Mouse (Mus musculus) cerebellum, adult 2 months (tissue): Measurements from ENCODE around the gene Saxo2. TPM values are rescaled to one million over a fixed set of nuclear protein-coding genes. Genes with fewer than 3 reads are reported as not detected.

Experiments used
- DNase-seq, 2 experiments: peaks; one replicate each; pipeline ENCODE4 v3.0.0; 2021
- H3K27ac ChIP-seq: fragments of 200-500 bp; 2 replicates; pipeline ENCODE4 v1.5.1; 2012; ENCODE audit warnings: low read length, control low read depth, inconsistent platforms; ENCODE audit not compliant: insufficient read depth
- H3K27me3 ChIP-seq: fragments of 200-500 bp; 2 replicates; pipeline ENCODE4 v1.6.1; 2012; ENCODE audit warnings: inconsistent platforms, mild to moderate bottlenecking, low read length, moderate library complexity; ENCODE audit not compliant: control insufficient read depth, insufficient read depth
- H3K4me1 ChIP-seq: fragments of 200-500 bp; 2 replicates; pipeline ENCODE4 v1.6.1; 2011; ENCODE audit warnings: low read length; ENCODE audit not compliant: control insufficient read depth, insufficient read depth
- H3K4me3 ChIP-seq: fragments of 200-500 bp; replicated peaks from 2 replicates; pipeline ENCODE3; 2011; ENCODE audit warnings: mild to moderate bottlenecking, low read depth, low read length, control low read depth; ENCODE audit not compliant: insufficient read depth
- CTCF ChIP-seq: fragments of 200-500 bp; IDR thresholded peaks from 2 replicates; pipeline ENCODE4 v1.5.1; 2011; ENCODE audit warnings: low read depth, mild to moderate bottlenecking, control low read depth, low read length, moderate library complexity, borderline replicate concordance; ENCODE audit not compliant: insufficient read depth
- POLR2A ChIP-seq: fragments of 200-500 bp; IDR thresholded peaks from 2 replicates; pipeline ENCODE4 v1.6.1; 2011; ENCODE audit warnings: low read length, control low read depth, borderline replicate concordance; ENCODE audit not compliant: insufficient read depth
- WGBS: fragments of 180-500 bp; shearing (Covaris S2); methylation state at CpG from one replicate; pipeline ENCODE4 v1.1.7; 2018; 5-methylcytosine and 5-hydroxymethylcytosine counted together
- polyA plus RNA-seq: library from polyadenylated mRNA; depleted of rRNA; stranded (reverse); fragments of >200 nt; gene quantifications from 2 replicates; pipeline ENCODE4 v1.2.3, GENCODE M21; 2012; rRNA removed

Gene Saxo2
- polyA plus RNA-seq, result 11.4 and 11.9 TPM in 2 replicates

GRCm38 (mm10) chr7:82648353-82649080 is at the start of gene Saxo2, which contains the start of gene Efl1:
Saxo2 (minus strand) TSS chr7:82648528.
Efl1 (plus strand) TSS chr7:82648614.
- H3K4me3 ChIP-seq, result peak within 1 kb of the TSS; percentile 73
- H3K27me3 ChIP-seq, result no peaks in the 10 kb centered on the region
- H3K27ac ChIP-seq, result no peak within 1 kb of the TSS
- WGBS, result under 1% methylated on average over 46 of the region's 46 CpGs
- H3K4me1 ChIP-seq, result no peaks in the 10 kb centered on the region; the same call in 1 of the 2 replicates
- DNase-seq, result peak; percentile 94 to 95
- TF ChIP-seq CTCF (no peak), POLR2A (peak; percentile 51; the same call in 1 of the 2 replicates)

DNA sequence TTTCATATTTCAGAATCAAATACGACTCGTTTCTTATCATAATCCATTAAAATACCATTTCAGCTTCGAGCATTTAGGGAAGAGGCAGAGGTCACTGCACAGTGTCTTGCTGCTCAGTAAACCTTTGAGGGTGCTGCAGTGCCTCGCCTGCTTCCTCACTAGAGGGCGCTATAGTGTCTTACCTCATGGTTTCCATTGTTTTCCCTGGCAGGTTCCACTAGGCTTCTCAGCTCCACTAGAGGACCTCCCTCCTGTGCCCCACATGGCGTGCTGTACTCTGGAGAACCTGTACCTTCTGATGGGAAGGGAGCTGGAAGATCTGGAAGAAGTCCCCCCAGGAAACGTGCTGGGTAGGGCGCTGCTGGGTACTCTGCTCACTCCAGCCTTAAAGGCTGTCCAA is 49.3 kb upstream of the Saxo2 start:
- no peaks in the 10 kb centered on the region for H3K4me1 ChIP-seq
- no peak overlapping the region for H3K27ac ChIP-seq
- TF ChIP-seq POLR2A, result no peak
- TF ChIP-seq CTCF, result no peak
- DNase-seq, result no peak
- no peaks in the 10 kb centered on the region for H3K27me3 ChIP-seq
- no peak overlapping the region for H3K4me3 ChIP-seq
- 81% methylated on average over 8 of the region's 8 CpGs for WGBS

- H3K4me1 ChIP-seq, result no peaks in the 10 kb centered on the region
- no peak overlapping the region for H3K27ac ChIP-seq
- TF ChIP-seq CTCF (no peak), POLR2A (no peak)
- H3K4me3 ChIP-seq, result no peak overlapping the region
- DNase-seq, result no peak
- WGBS, result 72% methylated on average over 6 of the region's 6 CpGs
- no peaks in the 10 kb centered on the region for H3K27me3 ChIP-seq
Measured at GRCm38 (mm10) chr7:82691021-82691738, 42.9 kb upstream of the Saxo2 start.

GRCm38 (mm10) chr7:82688736-82689135 is 40.4 kb upstream of the Saxo2 start:
- no peak for DNase-seq
- 71% methylated on average over 3 of the region's 3 CpGs for WGBS
- TF ChIP-seq POLR2A (no peak), CTCF (no peak)
- H3K27me3 ChIP-seq, result no peaks in the 10 kb centered on the region
- no peak overlapping the region for H3K4me3 ChIP-seq
- no peak overlapping the region for H3K27ac ChIP-seq
- no peaks in the 10 kb centered on the region for H3K4me1 ChIP-seq

- H3K4me3 ChIP-seq, result no peak overlapping the region
- TF ChIP-seq POLR2A (no peak), CTCF (no peak)
- no peak for DNase-seq
- no peaks in the 10 kb centered on the region for H3K4me1 ChIP-seq
- no peaks in the 10 kb centered on the region for H3K27me3 ChIP-seq
- H3K27ac ChIP-seq, result no peak overlapping the region
- 85% methylated on average over 5 of the region's 5 CpGs for WGBS
Measured at GRCm38 (mm10) chr7:82679901-82680300, 31.6 kb upstream of the Saxo2 start.

DNA sequence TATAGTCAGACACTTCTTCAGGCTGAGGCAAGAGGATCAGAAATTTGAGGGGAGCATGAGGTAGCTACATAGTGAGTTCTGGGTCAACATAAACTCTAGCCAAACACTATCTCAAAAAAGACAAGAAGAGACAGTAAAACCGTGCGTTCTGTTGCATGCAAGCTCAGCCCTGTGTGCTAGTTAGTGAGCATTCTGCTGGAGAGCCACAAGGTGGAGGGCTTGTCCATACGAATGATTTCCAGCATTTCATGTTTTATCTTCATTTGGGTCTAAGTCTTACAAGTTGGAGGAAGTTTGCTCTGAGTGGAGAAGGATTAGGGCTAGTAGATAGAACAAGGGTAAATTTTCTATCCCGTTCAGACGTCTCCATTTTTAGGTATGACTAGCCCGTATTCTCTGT is 28.5 kb upstream of the Saxo2 start:
- WGBS, result 82% methylated on average over 6 of the region's 6 CpGs
- Histone ChIP-seq H3K4me1 (no peaks in the 10 kb centered on the region), H3K27ac (no peak overlapping the region), H3K27me3 (no peaks in the 10 kb centered on the region), H3K4me3 (no peak overlapping the region)
- no peak for DNase-seq
- TF ChIP-seq POLR2A (no peak), CTCF (no peak)

GRCm38 (mm10) chr7:82676001-82676400 is 27.7 kb upstream of the Saxo2 start:
- H3K27me3 ChIP-seq, result no peaks in the 10 kb centered on the region
- no peak overlapping the region for H3K4me3 ChIP-seq
- no peak for DNase-seq
- TF ChIP-seq CTCF, result no peak
- no peak for TF ChIP-seq POLR2A
- no peak overlapping the region for H3K27ac ChIP-seq
- H3K4me1 ChIP-seq, result no peaks in the 10 kb centered on the region
- WGBS, result 91% methylated on average over 5 of the region's 5 CpGs
